ENCODE assay signal across 27 mouse cellular contexts in genomic region chr14:10423499-10423898, GRCm38 (mm10).
DNase-seq lines count a peak whose midpoint lies in the region; ATAC-seq and TF ChIP-seq lines count a peak whose summit lies in the region.
"Had no signal": no experiment of that assay in that cellular context is flagged by ENCODE, and none has a peak within 500 bp of the region (broad histone marks: within the 10 kb centered on the region; RNA-seq: fewer than 3 reads in every experiment).

No protein-coding gene starts in this region.

- no peaks in the 10 kb centered on the region for H3K4me1 ChIP-seq in hindbrain, embryonic 12.5 days
- no peaks in the 10 kb centered on the region for H3K4me1 ChIP-seq in hindbrain, embryonic 14.5 days (replicated peaks; ENCODE audit: control insufficient read depth, insufficient read depth, low read length)
- no peaks in the 10 kb centered on the region for H3K4me1 ChIP-seq in ES-E14 (ENCODE audit: control insufficient read depth in 2 of 2, insufficient read depth in 2 of 2, low read length in 2 of 2, poor library complexity in 1 of 2)
- H3K4me1 ChIP-seq: embryonic facial prominence, embryonic 13.5 days; heart, embryonic 10.5 days; hindbrain, embryonic 13.5 days; intestine, embryonic 15.5 days; limb, embryonic 13.5 days; liver, embryonic 13.5 days; neural tube, embryonic 12.5 days had no signal

- peak; percentile 54 for ATAC-seq in hindbrain, embryonic 12.5 days (ENCODE audit: low FRiP score)
- no peak for ATAC-seq in hindbrain, embryonic 14.5 days (ENCODE audit: low FRiP score)
- ATAC-seq: forebrain, embryonic 16.5 days; intestine, embryonic 15.5 days had no signal

- intact Hi-C loops in heart, postnatal 14 days (cut with DNase I) = no loop called here

- no peak for DNase-seq in hindbrain, embryonic 14.5 days (ENCODE audit: low spot score)
- DNase-seq in ES-E14 (ENCODE audit: low read depth, low spot score) (peak; percentile 15), ZHBTc4 (ENCODE audit: low read depth, low spot score) (peak; percentile 51), MN1 (ENCODE audit: low spot score) (no peak)
- DNase-seq in embryo, embryonic 9.5 days (ENCODE audit: extremely low spot score) = peak; percentile 19
- no peak for DNase-seq in layer of hippocampus, postnatal 25 days (ENCODE audit: extremely low spot score in 1 of 2, low spot score in 1 of 2)
- DNase-seq in heart, postnatal 14 days = no peak
- DNase-seq: B cell, adult 2 months; cerebellum, adult 2 months; cerebellum, postnatal 25 days; gastrocnemius, postnatal 10 days; kidney, adult 8-10 months; kidney, postnatal 10 days; liver, embryonic 13.5 days; lung, adult 2 months; lung, postnatal 14 days; thymus, postnatal 14 days had no signal

- no peaks in the 10 kb centered on the region for H3K36me3 ChIP-seq in hindbrain, embryonic 12.5 days
- no peaks in the 10 kb centered on the region for H3K36me3 ChIP-seq in hindbrain, embryonic 14.5 days (replicated peaks; ENCODE audit: control insufficient read depth, insufficient read depth)
- no peaks in the 10 kb centered on the region for H3K36me3 ChIP-seq in ES-E14 (ENCODE audit: control insufficient read depth, insufficient read depth, low read length, poor library complexity, severe bottlenecking)
- H3K36me3 ChIP-seq: embryonic facial prominence, embryonic 13.5 days; heart, embryonic 10.5 days; hindbrain, embryonic 13.5 days; intestine, embryonic 15.5 days; limb, embryonic 13.5 days; liver, embryonic 13.5 days; neural tube, embryonic 12.5 days had no signal

- WGBS in hindbrain, embryonic 12.5 days = 26% methylated on average over 3 of the region's 3 CpGs
- WGBS in hindbrain, embryonic 14.5 days = 26% methylated on average over 3 of the region's 3 CpGs

- in situ Hi-C loops in ES-E14 (cut with MboI; ENCODE audit: low sequenced_read_pairs in 2 of 2, unreplicated experiment in 2 of 2) = no loop called here

- no peak overlapping the region for H3K4me2 ChIP-seq in hindbrain, embryonic 12.5 days (replicated peaks)
- no peak overlapping the region for H3K4me2 ChIP-seq in hindbrain, embryonic 14.5 days (replicated peaks)
- H3K4me2 ChIP-seq: embryonic facial prominence, embryonic 13.5 days; hindbrain, embryonic 13.5 days; intestine, embryonic 15.5 days; limb, embryonic 13.5 days; liver, embryonic 13.5 days; neural tube, embryonic 12.5 days had no signal

- no peak overlapping the region for H3K4me3 ChIP-seq in hindbrain, embryonic 12.5 days
- no peak overlapping the region for H3K4me3 ChIP-seq in hindbrain, embryonic 14.5 days (replicated peaks; ENCODE audit: low read length)
- H3K4me3 ChIP-seq in ES-E14 (ENCODE audit: insufficient read depth in 1 of 2, low read depth in 1 of 2, low read length in 2 of 2, poor library complexity in 1 of 2, severe bottlenecking in 1 of 2) = no peak overlapping the region
- H3K4me3 ChIP-seq: embryonic facial prominence, embryonic 13.5 days; heart, embryonic 10.5 days; hindbrain, embryonic 13.5 days; intestine, embryonic 15.5 days; layer of hippocampus, adult 2 months; limb, embryonic 13.5 days; liver, embryonic 13.5 days; neural tube, embryonic 12.5 days had no signal

- H3K27me3 ChIP-seq in hindbrain, embryonic 12.5 days = no peaks in the 10 kb centered on the region
- no peaks in the 10 kb centered on the region for H3K27me3 ChIP-seq in hindbrain, embryonic 14.5 days (ENCODE audit: control insufficient read depth, insufficient read depth, low read length)
- H3K27me3 ChIP-seq: CH12.LX; embryonic facial prominence, embryonic 13.5 days; hindbrain, embryonic 13.5 days; intestine, embryonic 15.5 days; limb, embryonic 13.5 days; liver, embryonic 13.5 days; neural tube, embryonic 12.5 days had no signal

- H3K9ac ChIP-seq in hindbrain, embryonic 12.5 days = no peak overlapping the region
- H3K9ac ChIP-seq in hindbrain, embryonic 14.5 days = no peak overlapping the region
- H3K9ac ChIP-seq in ES-E14 (ENCODE audit: insufficient read depth, low read depth, low read length, poor library complexity, severe bottlenecking) = no peak overlapping the region
- H3K9ac ChIP-seq: embryonic facial prominence, embryonic 13.5 days; hindbrain, embryonic 13.5 days; intestine, embryonic 15.5 days; limb, embryonic 13.5 days; liver, embryonic 13.5 days; neural tube, embryonic 12.5 days had no signal

- H3K9me3 ChIP-seq in hindbrain, embryonic 12.5 days (replicated peaks) = no peaks in the 10 kb centered on the region
- no peaks in the 10 kb centered on the region for H3K9me3 ChIP-seq in hindbrain, embryonic 14.5 days (ENCODE audit: control insufficient read depth, low read length)
- no peaks in the 10 kb centered on the region for H3K9me3 ChIP-seq in ES-E14 (ENCODE audit: control insufficient read depth, insufficient read depth, low read depth, low read length)
- H3K9me3 ChIP-seq: embryonic facial prominence, embryonic 13.5 days; heart, embryonic 10.5 days; hindbrain, embryonic 13.5 days; intestine, embryonic 15.5 days; limb, embryonic 13.5 days; liver, embryonic 13.5 days; neural tube, embryonic 12.5 days had no signal

- no peak overlapping the region for H3K27ac ChIP-seq in hindbrain, embryonic 12.5 days
- no peak overlapping the region for H3K27ac ChIP-seq in hindbrain, embryonic 14.5 days
- no peak overlapping the region for H3K27ac ChIP-seq in ES-E14 (ENCODE audit: insufficient read depth, low read depth, low read length, poor library complexity, severe bottlenecking)
- H3K27ac ChIP-seq: embryonic facial prominence, embryonic 13.5 days; heart, embryonic 10.5 days; hindbrain, embryonic 13.5 days; intestine, embryonic 15.5 days; layer of hippocampus, adult 2 months; limb, embryonic 13.5 days; liver, embryonic 13.5 days; neural tube, embryonic 12.5 days had no signal

TF ChIP-seq in ES-E14, 5 proteins besides CTCF, POLR2A, EP300 and RAD21:
- TF ChIP-seq ZNF384 (IDR thresholded peaks at IDR 0.05; ENCODE audit: low read depth, low read length) = no peak
- no peak for TF ChIP-seq MAFK (IDR thresholded peaks at IDR 0.05; ENCODE audit: insufficient read depth, low read depth, low read length)
- no peak for TF ChIP-seq HCFC1 (IDR thresholded peaks at IDR 0.05; ENCODE audit: borderline replicate concordance, insufficient read depth, low read length)
- no peak for TF ChIP-seq ZC3H11A (IDR thresholded peaks at IDR 0.05; ENCODE audit: borderline replicate concordance, low read depth, low read length)
- TF ChIP-seq CHD2 (IDR thresholded peaks at IDR 0.05; ENCODE audit: low read depth, low read length) = no peak
TF ChIP-seq in ES-E14: peak in this region for 0.

Comparison
In these comparisons a context has a peak if more than half of its experiments do, and no peak if none do; other contexts are left out.
1. DNase-seq: peak in ES-E14 (single experiment), ZHBTc4 (single experiment) and embryo, embryonic 9.5 days (single experiment); none in hindbrain, embryonic 14.5 days (single experiment), MN1 (single experiment), layer of hippocampus, postnatal 25 days (0 of 2) and heart, postnatal 14 days (0 of 2).